Mouse (Mus musculus) telencephalon, adult 2 months (tissue): ENCODE data around the gene Tmem266.

Source experiments
- DNase-seq: peaks from one replicate; pipeline ENCODE4 v3.0.0-alpha.2; 2011; ENCODE audit warnings: low read depth, low spot score

Gene Tmem266

GRCm38 (mm10) chr9:55326515-55327233, at the start of gene Tmem266, which contains the start of gene Nrg4:
Gene Tmem266 (plus strand): TSS chr9:55326913.
Gene Nrg4 (minus strand): TSS chr9:55326844.
- peak; percentile 26 for DNase-seq

GRCm38 (mm10) chr9:55277562-55277961, 49.2 kb upstream of the Tmem266 start:
- DNase-seq, result no peak

- no peak for DNase-seq
These were observed 47.4 kb upstream of the Tmem266 start for GRCm38 (mm10) chr9:55279114-55279825.

- DNase-seq, result no peak
These were observed 43.2 kb upstream of the Tmem266 start for GRCm38 (mm10) chr9:55283516-55283915.

GRCm38 (mm10) chr9:55285197-55285596, 41.5 kb upstream of the Tmem266 start:
- no peak for DNase-seq

GRCm38 (mm10) chr9:55289475-55290198, 37.1 kb upstream of the Tmem266 start:
- DNase-seq, result no peak

GRCm38 (mm10) chr9:55291966-55292365, 34.7 kb upstream of the Tmem266 start:
- no peak for DNase-seq

GRCm38 (mm10) chr9:55296221-55296620, 30.5 kb upstream of the Tmem266 start:
- no peak for DNase-seq

GRCm38 (mm10) chr9:55307066-55307465, 19.6 kb upstream of the Tmem266 start:
- DNase-seq, result no peak

- DNase-seq, result no peak
These were observed 19.2 kb upstream of the Tmem266 start for GRCm38 (mm10) chr9:55307557-55307956.

- no peak for DNase-seq
These were observed 18.3 kb upstream of the Tmem266 start for GRCm38 (mm10) chr9:55308455-55308854.

- no peak for DNase-seq
These were observed 15.2 kb upstream of the Tmem266 start for GRCm38 (mm10) chr9:55311560-55311959.

- no peak for DNase-seq
These were observed 13.0 kb upstream of the Tmem266 start for GRCm38 (mm10) chr9:55313619-55314261.

GRCm38 (mm10) chr9:55322641-55323040, 4.1 kb upstream of the Tmem266 start:
- no peak for DNase-seq

- DNase-seq, result no peak
These were observed 2.6 kb upstream of the Tmem266 start for GRCm38 (mm10) chr9:55324085-55324484.

GRCm38 (mm10) chr9:55324516-55324915, 2.2 kb upstream of the Tmem266 start:
- no peak for DNase-seq

GRCm38 (mm10) chr9:55325061-55325460, 1.7 kb upstream of the Tmem266 start:
- no peak for DNase-seq

GRCm38 (mm10) chr9:55325564-55326514, 874 bp upstream of the Tmem266 start:
- no peak for DNase-seq

GRCm38 (mm10) chr9:55327234-55327615, 512 bp downstream of the Tmem266 start:
- DNase-seq, result no peak

- no peak for DNase-seq
These were observed 1.6 kb downstream of the Tmem266 start for GRCm38 (mm10) chr9:55328151-55328918.
